Mouse (Mus musculus): ENCODE measurements around the gene Cnnm1. TPM values are rescaled to one million over a fixed set of nuclear protein-coding genes. Genes with fewer than 3 reads are reported as not detected.

Gene Cnnm1
- 2.3 and 2.5 TPM in 2 replicates for polyA plus RNA-seq (2014; fragmentation: Nextera tagmentation; extraction: Ambion mirVana)

DNA sequence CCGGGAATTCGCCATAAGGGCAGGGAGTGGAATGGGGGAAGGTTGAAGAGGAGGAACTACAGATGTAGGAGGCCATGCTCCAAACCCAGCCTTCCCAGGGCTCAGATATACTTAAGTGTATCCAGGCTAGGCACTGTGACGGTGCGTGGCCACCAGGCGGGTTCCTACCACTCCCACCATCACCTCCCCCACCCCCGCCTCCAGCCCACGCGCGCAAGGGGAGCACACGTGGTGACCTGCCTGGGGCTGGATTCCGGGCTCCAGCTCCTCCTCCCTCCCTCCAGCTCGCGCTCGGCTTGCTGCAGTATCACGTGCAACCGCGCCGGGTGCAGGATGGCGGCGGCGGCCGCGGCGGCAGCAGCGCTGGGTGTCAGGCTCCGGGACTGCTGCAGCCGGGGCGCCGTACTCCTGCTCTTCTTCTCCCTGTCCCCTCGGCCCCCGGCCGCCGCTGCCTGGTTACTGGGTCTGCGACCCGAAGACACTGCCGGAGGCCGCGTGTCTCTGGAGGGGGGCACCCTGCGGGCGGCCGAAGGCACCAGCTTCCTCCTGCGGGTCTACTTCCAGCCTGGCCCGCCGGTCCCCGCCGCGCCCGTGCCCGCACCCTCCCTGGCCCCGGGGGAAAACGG, at the start of gene Cnnm1:
Gene Cnnm1 (plus strand): TSS at position 325 of the 626 bp plus-strand sequence.
- Histone ChIP-seq H3K9me3 (ENCODE audit: control insufficient read depth, low read length) (no peaks in the 10 kb centered on the region), H3K4me2 (ENCODE audit: low read length) (peak within 1 kb of the TSS; percentile 96), H3K4me3 (replicated peaks; ENCODE audit: low read depth, low read length) (peak within 1 kb of the TSS; percentile 80), H3K36me3 (ENCODE audit: control insufficient read depth, insufficient read depth, low read length) (no peaks in the 10 kb centered on the region), H3K27me3 (ENCODE audit: control insufficient read depth, insufficient read depth, low read length) (peaks cover 19% of the 10 kb centered on the region; the same call in 1 of the 2 replicates), H3K4me1 (ENCODE audit: control insufficient read depth, insufficient read depth, low read length) (0 out of 2 replicates have a peak, but pooled peaks cover 9% of the 10 kb centered on the region), H3K9ac (replicated peaks; ENCODE audit: low read length) (peak within 1 kb of the TSS; percentile 74), H3K27ac (replicated peaks; ENCODE audit: low read depth, low read length) (peak within 1 kb of the TSS; percentile 80)
- WGBS, result under 1% methylated on average over 51 of the region's 51 CpGs
- DNase-seq, result peak; percentile 89
- peak; percentile 89 for ATAC-seq (ENCODE audit: low FRiP score, low TSS enrichment)

DNA sequence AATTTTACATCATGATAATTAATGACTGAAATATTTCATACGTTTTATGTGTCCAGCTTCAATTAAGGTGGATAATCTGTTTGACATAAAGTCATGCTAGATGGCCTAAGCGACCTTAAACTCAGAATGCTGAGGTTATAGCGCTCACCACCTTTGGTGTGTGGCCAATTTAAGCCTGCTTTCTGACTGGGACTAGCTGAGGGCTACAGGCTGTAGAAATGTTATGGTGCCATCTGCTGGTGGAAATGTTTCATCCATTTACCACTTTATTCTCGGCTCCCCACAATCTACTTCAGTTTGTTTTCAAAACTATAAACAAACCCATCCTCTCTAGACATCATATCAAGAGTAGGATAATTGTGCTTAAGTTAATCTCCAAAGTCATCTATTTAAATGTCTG, 43.9 kb upstream of the Cnnm1 start:
- ATAC-seq (ENCODE audit: low FRiP score, low TSS enrichment) (no peak; the same call in 1 of the 2 replicates), DNase-seq (peak; percentile 90)
- Histone ChIP-seq H3K9me3 (ENCODE audit: control insufficient read depth, low read length) (no peaks in the 10 kb centered on the region), H3K4me2 (ENCODE audit: low read length) (no peak overlapping the region), H3K4me3 (replicated peaks; ENCODE audit: low read depth, low read length) (no peak overlapping the region), H3K27me3 (ENCODE audit: control insufficient read depth, insufficient read depth, low read length) (no peaks in the 10 kb centered on the region), H3K27ac (replicated peaks; ENCODE audit: low read depth, low read length) (no peak overlapping the region), H3K4me1 (ENCODE audit: control insufficient read depth, insufficient read depth, low read length) (no peaks in the 10 kb centered on the region), H3K36me3 (ENCODE audit: control insufficient read depth, insufficient read depth, low read length) (no peaks in the 10 kb centered on the region), H3K9ac (replicated peaks; ENCODE audit: low read length) (no peak overlapping the region)
- 6% methylated on average over 4 of the region's 4 CpGs for WGBS

DNA sequence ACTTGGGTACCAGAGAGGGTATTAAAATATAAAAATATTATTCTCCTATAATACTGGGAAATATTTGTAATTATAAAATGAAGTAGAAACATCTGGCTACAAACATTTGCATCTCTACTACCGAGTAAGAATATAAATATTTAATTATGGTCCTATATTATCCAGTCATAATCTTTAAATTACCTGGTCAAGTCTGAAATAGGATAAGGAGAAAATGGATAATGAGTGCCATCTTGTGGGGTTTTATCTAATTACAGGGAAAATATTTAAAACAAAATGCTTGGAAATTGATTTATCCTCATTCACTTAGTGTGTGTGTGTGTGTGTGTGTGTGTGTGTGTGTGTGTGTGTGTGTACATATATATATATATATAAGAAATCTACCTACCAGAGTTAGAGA, 33.1 kb upstream of the Cnnm1 start:
- Histone ChIP-seq H3K27ac (replicated peaks; ENCODE audit: low read depth, low read length) (no peak overlapping the region), H3K9ac (replicated peaks; ENCODE audit: low read length) (no peak overlapping the region), H3K4me1 (ENCODE audit: control insufficient read depth, insufficient read depth, low read length) (no peaks in the 10 kb centered on the region), H3K9me3 (ENCODE audit: control insufficient read depth, low read length) (no peaks in the 10 kb centered on the region), H3K36me3 (ENCODE audit: control insufficient read depth, insufficient read depth, low read length) (no peaks in the 10 kb centered on the region), H3K4me2 (ENCODE audit: low read length) (no peak overlapping the region), H3K27me3 (ENCODE audit: control insufficient read depth, insufficient read depth, low read length) (no peaks in the 10 kb centered on the region), H3K4me3 (replicated peaks; ENCODE audit: low read depth, low read length) (no peak overlapping the region)
- DNase-seq, result peak; percentile 39
- no peak for ATAC-seq (ENCODE audit: low FRiP score, low TSS enrichment)
- 24% methylated on average over 1 of the region's 1 CpGs for WGBS

- DNase-seq, result no peak
- Histone ChIP-seq H3K4me1 (ENCODE audit: control insufficient read depth, insufficient read depth, low read length) (no peaks in the 10 kb centered on the region), H3K27ac (replicated peaks; ENCODE audit: low read depth, low read length) (no peak overlapping the region), H3K9ac (replicated peaks; ENCODE audit: low read length) (no peak overlapping the region), H3K36me3 (ENCODE audit: control insufficient read depth, insufficient read depth, low read length) (no peaks in the 10 kb centered on the region), H3K27me3 (ENCODE audit: control insufficient read depth, insufficient read depth, low read length) (no peaks in the 10 kb centered on the region), H3K4me2 (ENCODE audit: low read length) (no peak overlapping the region), H3K9me3 (ENCODE audit: control insufficient read depth, low read length) (no peaks in the 10 kb centered on the region), H3K4me3 (replicated peaks; ENCODE audit: low read depth, low read length) (no peak overlapping the region)
- WGBS, result 79% methylated on average over 2 of the region's 2 CpGs
- no peak for ATAC-seq (ENCODE audit: low FRiP score, low TSS enrichment)
Observed at GRCm38 (mm10) chr19:43415565-43415964, 24.7 kb upstream of the Cnnm1 start.

DNA sequence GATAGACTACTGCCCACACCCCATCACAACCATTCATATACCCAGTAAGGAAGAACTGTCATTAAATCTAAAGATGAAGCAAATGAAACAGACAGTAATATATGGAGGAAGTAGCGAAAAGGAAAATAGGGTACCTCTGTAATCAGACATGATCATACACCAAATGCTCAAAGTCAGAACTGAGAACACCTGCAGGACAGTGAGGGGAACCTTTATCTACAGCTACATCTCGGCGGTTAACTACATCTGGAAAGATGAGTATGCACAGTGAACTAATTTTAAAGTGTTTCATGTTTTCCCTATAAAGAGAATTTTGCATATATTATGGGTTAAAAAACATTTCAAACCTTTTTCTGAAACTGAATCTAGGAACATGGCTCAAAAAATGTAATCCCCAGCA, 19.7 kb upstream of the Cnnm1 start:
- Histone ChIP-seq H3K9me3 (ENCODE audit: control insufficient read depth, low read length) (no peaks in the 10 kb centered on the region), H3K36me3 (ENCODE audit: control insufficient read depth, insufficient read depth, low read length) (no peaks in the 10 kb centered on the region), H3K4me1 (ENCODE audit: control insufficient read depth, insufficient read depth, low read length) (no peaks in the 10 kb centered on the region), H3K27ac (replicated peaks; ENCODE audit: low read depth, low read length) (no peak overlapping the region), H3K4me3 (replicated peaks; ENCODE audit: low read depth, low read length) (no peak overlapping the region), H3K4me2 (ENCODE audit: low read length) (no peak overlapping the region), H3K27me3 (ENCODE audit: control insufficient read depth, insufficient read depth, low read length) (no peaks in the 10 kb centered on the region), H3K9ac (replicated peaks; ENCODE audit: low read length) (no peak overlapping the region)
- no peak for DNase-seq
- ATAC-seq (ENCODE audit: low FRiP score, low TSS enrichment), result no peak
- 84% methylated on average over 3 of the region's 3 CpGs for WGBS

DNA sequence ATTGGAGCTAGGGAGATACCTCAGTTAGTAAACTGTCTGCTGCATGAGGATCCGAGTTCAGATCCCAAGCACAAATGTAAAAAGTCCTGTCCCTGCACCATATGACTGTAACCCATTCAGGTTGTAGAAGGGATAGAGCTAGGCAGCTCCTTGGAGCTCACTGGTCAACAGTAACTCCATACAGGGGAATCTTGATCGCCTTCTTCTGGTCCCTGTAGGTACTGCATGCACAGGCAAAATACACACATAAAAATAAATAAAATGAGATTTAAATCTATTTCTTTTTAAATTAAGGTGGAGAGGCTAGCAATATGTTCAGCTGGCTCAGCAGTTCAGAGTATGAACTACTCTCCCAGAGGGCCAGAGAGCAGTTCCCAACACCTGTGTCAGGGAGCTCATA, 16.2 kb upstream of the Cnnm1 start:
- Histone ChIP-seq H3K9me3 (ENCODE audit: control insufficient read depth, low read length) (no peaks in the 10 kb centered on the region), H3K4me3 (replicated peaks; ENCODE audit: low read depth, low read length) (no peak overlapping the region), H3K4me1 (ENCODE audit: control insufficient read depth, insufficient read depth, low read length) (no peaks in the 10 kb centered on the region), H3K36me3 (ENCODE audit: control insufficient read depth, insufficient read depth, low read length) (no peaks in the 10 kb centered on the region), H3K27ac (replicated peaks; ENCODE audit: low read depth, low read length) (no peak overlapping the region), H3K9ac (replicated peaks; ENCODE audit: low read length) (no peak overlapping the region), H3K4me2 (ENCODE audit: low read length) (no peak overlapping the region), H3K27me3 (ENCODE audit: control insufficient read depth, insufficient read depth, low read length) (no peaks in the 10 kb centered on the region)
- no peak for ATAC-seq (ENCODE audit: low FRiP score, low TSS enrichment)
- no peak for DNase-seq
- 82% methylated on average over 2 of the region's 2 CpGs for WGBS

- WGBS, result 93% methylated on average over 24 of the region's 24 CpGs
- Histone ChIP-seq H3K4me3 (replicated peaks; ENCODE audit: low read depth, low read length) (no peak overlapping the region), H3K27ac (replicated peaks; ENCODE audit: low read depth, low read length) (no peak overlapping the region)
Observed at GRCm38 (mm10) chr19:43427446-43428224, 12.6 kb upstream of the Cnnm1 start.

DNA sequence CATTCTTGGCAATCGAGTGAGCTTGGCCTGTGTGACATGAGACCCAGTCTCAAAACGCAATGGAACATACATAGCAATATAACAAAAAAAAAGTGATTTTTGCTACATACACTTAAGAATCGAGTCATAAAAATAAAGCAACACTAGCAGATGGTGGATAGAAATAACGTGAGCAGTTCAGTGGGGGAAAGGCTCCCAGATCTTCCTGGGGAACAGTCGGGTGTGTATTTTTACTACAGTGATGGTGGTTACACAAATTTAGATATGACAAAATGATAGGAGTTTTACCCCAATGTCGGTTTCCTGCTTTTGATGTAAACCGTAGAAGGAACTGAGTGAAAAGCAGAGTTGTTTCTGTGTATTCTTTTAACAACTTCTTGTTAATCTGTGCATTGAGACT, 990 bp upstream of the Cnnm1 start:
- Histone ChIP-seq H3K4me1 (ENCODE audit: control insufficient read depth, insufficient read depth, low read length) (0 out of 2 replicates have a peak, but pooled peaks cover 9% of the 10 kb centered on the region), H3K36me3 (ENCODE audit: control insufficient read depth, insufficient read depth, low read length) (no peaks in the 10 kb centered on the region), H3K9me3 (ENCODE audit: control insufficient read depth, low read length) (no peaks in the 10 kb centered on the region), H3K27me3 (ENCODE audit: control insufficient read depth, insufficient read depth, low read length) (peaks cover 19% of the 10 kb centered on the region; the same call in 1 of the 2 replicates), H3K9ac (replicated peaks; ENCODE audit: low read length) (no peak overlapping the region), H3K27ac (replicated peaks; ENCODE audit: low read depth, low read length) (no peak overlapping the region), H3K4me3 (replicated peaks; ENCODE audit: low read depth, low read length) (no peak overlapping the region), H3K4me2 (ENCODE audit: low read length) (no peak overlapping the region)
- DNase-seq (no peak), ATAC-seq (ENCODE audit: low FRiP score, low TSS enrichment) (no peak)
- 75% methylated on average over 7 of the region's 7 CpGs for WGBS

More at GRCm38 (mm10) chr19:43427446-43428224, 12.6 kb upstream of the Cnnm1 start:
- Histone ChIP-seq H3K9ac (replicated peaks; ENCODE audit: low read length) (no peak overlapping the region), H3K4me2 (ENCODE audit: low read length) (no peak overlapping the region), H3K9me3 (ENCODE audit: control insufficient read depth, low read length) (no peaks in the 10 kb centered on the region), H3K36me3 (ENCODE audit: control insufficient read depth, insufficient read depth, low read length) (no peaks in the 10 kb centered on the region), H3K27me3 (ENCODE audit: control insufficient read depth, insufficient read depth, low read length) (no peaks in the 10 kb centered on the region), H3K4me1 (ENCODE audit: control insufficient read depth, insufficient read depth, low read length) (no peaks in the 10 kb centered on the region)
- DNase-seq (no peak), ATAC-seq (ENCODE audit: low FRiP score, low TSS enrichment) (no peak)

Measured in midbrain, embryonic 14.5 days (tissue).